8 mouse cellular contexts compared by ENCODE assay signal in genomic region chr4:139950431-139950848, GRCm38 (mm10). TPM values are rescaled to one million over a fixed set of nuclear protein-coding genes. Genes with fewer than 3 reads are reported as not detected.
DNase-seq lines count a peak whose midpoint lies in the region; ATAC-seq and TF ChIP-seq lines count a peak whose summit lies in the region.

No protein-coding gene starts in this region.

- H3K27ac ChIP-seq in cerebellum, adult 2 months (ENCODE audit: insufficient read depth, low read length): no peak overlapping the region
- peak overlapping the region; percentile 51; the same call in 1 of the 2 replicates for H3K27ac ChIP-seq in forebrain, embryonic 10.5 days
- no peak overlapping the region for H3K27ac ChIP-seq in kidney, embryonic 15.5 days
- no peak overlapping the region for H3K27ac ChIP-seq in lung, postnatal 0 days (ENCODE audit: low read length)
- no peak overlapping the region for H3K27ac ChIP-seq in left cerebral cortex, adult 2 months

- peaks cover 9% of the 10 kb centered on the region; the same call in 1 of the 2 replicates for H3K9me3 ChIP-seq in forebrain, embryonic 10.5 days
- no peaks in the 10 kb centered on the region for H3K9me3 ChIP-seq in kidney, embryonic 15.5 days (replicated peaks)
- H3K9me3 ChIP-seq in lung, postnatal 0 days (ENCODE audit: low read length): no peaks in the 10 kb centered on the region

- no peaks in the 10 kb centered on the region for H3K36me3 ChIP-seq in forebrain, embryonic 10.5 days (replicated peaks)
- no peaks in the 10 kb centered on the region for H3K36me3 ChIP-seq in kidney, embryonic 15.5 days
- no peaks in the 10 kb centered on the region for H3K36me3 ChIP-seq in lung, postnatal 0 days (ENCODE audit: insufficient read depth, low read length)

- peak; percentile 75 to 76 for DNase-seq in cerebellum, postnatal 10 days
- no peak for DNase-seq in cerebellum, adult 2 months
- DNase-seq in forebrain, embryonic 10.5 days (ENCODE audit: extremely low spot score, low spot score): peak; percentile 25
- DNase-seq in lung, postnatal 0 days (ENCODE audit: low spot score): peak; percentile 44
- no peak for DNase-seq in left cerebral cortex, adult 2 months (ENCODE audit: extremely low spot score in 1 of 2, low spot score in 2 of 2)
- no peak for DNase-seq in cerebellum, adult 18-20 months

- 6% methylated on average over 20 of the region's 20 CpGs for WGBS in cerebellum, adult 2 months
- WGBS in forebrain, embryonic 10.5 days: under 1% methylated on average over 20 of the region's 20 CpGs
- WGBS in kidney, embryonic 15.5 days: 1% methylated on average over 20 of the region's 20 CpGs
- WGBS in lung, postnatal 0 days: 1% methylated on average over 19 of the region's 20 CpGs

- no peak for TF ChIP-seq CTCF in cerebellum, adult 2 months (IDR thresholded peaks at IDR 0.05; ENCODE audit: borderline replicate concordance, insufficient read depth, low read depth, low read length)
- TF ChIP-seq CTCF in lung, postnatal 0 days (IDR thresholded peaks at IDR 0.05): no peak
- TF ChIP-seq CTCF in left cerebral cortex, adult 2 months (IDR thresholded peaks at IDR 0.05): no peak

- TF ChIP-seq EP300 in lung, postnatal 0 days (IDR thresholded peaks at IDR 0.05): no peak

- no peak for TF ChIP-seq POLR2A in cerebellum, adult 2 months (IDR thresholded peaks at IDR 0.05; ENCODE audit: borderline replicate concordance, insufficient read depth, low read length)

- peaks cover 2% of the 10 kb centered on the region; the same call in 1 of the 2 replicates for H3K27me3 ChIP-seq in cerebellum, adult 2 months (ENCODE audit: control insufficient read depth, insufficient read depth, low read length)
- peaks cover 21% of the 10 kb centered on the region; the same call in 1 of the 2 replicates for H3K27me3 ChIP-seq in forebrain, embryonic 10.5 days (ENCODE audit: poor library complexity, severe bottlenecking)
- H3K27me3 ChIP-seq in kidney, embryonic 15.5 days: peaks cover 13% of the 10 kb centered on the region; the same call in 1 of the 2 replicates
- no peaks in the 10 kb centered on the region for H3K27me3 ChIP-seq in lung, postnatal 0 days (replicated peaks; ENCODE audit: insufficient read depth, low read length)

- no peak overlapping the region for H3K9ac ChIP-seq in kidney, embryonic 15.5 days
- H3K9ac ChIP-seq in lung, postnatal 0 days (replicated peaks; ENCODE audit: low read depth): no peak overlapping the region

- H3K4me2 ChIP-seq in kidney, embryonic 15.5 days: peak overlapping the region; percentile 59
- peak overlapping the region; percentile 52 for H3K4me2 ChIP-seq in lung, postnatal 0 days (replicated peaks; ENCODE audit: low read depth, low read length)

- no peaks in the 10 kb centered on the region for H3K4me1 ChIP-seq in cerebellum, adult 2 months (ENCODE audit: control insufficient read depth, insufficient read depth, low read length)
- H3K4me1 ChIP-seq in forebrain, embryonic 10.5 days: peaks cover 25% of the 10 kb centered on the region
- H3K4me1 ChIP-seq in kidney, embryonic 15.5 days: peaks cover 8% of the 10 kb centered on the region
- H3K4me1 ChIP-seq in lung, postnatal 0 days (ENCODE audit: insufficient read depth, low read depth, low read length): no peaks in the 10 kb centered on the region; the same call in 1 of the 2 replicates

- H3K4me3 ChIP-seq in cerebellum, adult 2 months (replicated peaks; ENCODE audit: insufficient read depth, low read depth, low read length): no peak overlapping the region
- peak overlapping the region; percentile 50 for H3K4me3 ChIP-seq in forebrain, embryonic 10.5 days
- H3K4me3 ChIP-seq in kidney, embryonic 15.5 days (replicated peaks): peak overlapping the region; percentile 28
- H3K4me3 ChIP-seq in lung, postnatal 0 days (ENCODE audit: low read depth, low read length): no peak overlapping the region
- no peak overlapping the region for H3K4me3 ChIP-seq in left cerebral cortex, adult 2 months

- intact Hi-C loops in left cerebral cortex, adult 2 months (cut with DNase I): no loop called here

- ATAC-seq in kidney, embryonic 15.5 days (replicated peaks; ENCODE audit: low FRiP score): peak; percentile 43; the same call in 1 of the 2 replicates
- ATAC-seq in lung, postnatal 0 days: peak; percentile 53; the same call in 1 of the 2 replicates
- ATAC-seq in megakaryocyte, adult 5-6 weeks (ENCODE audit: poor library complexity, severe bottlenecking): no peak

RNA-seq across cellular contexts. Expression of gene Klhdc7a, which starts 17.4 kb away (rescaled TPM):
- 4.3 and 4.8 TPM in 2 replicates for polyA plus RNA-seq in cerebellum, adult 2 months (2012; rRNA removed)
- 0.21 and 0.24 TPM in 2 replicates for polyA plus RNA-seq in forebrain, embryonic 10.5 days (2016; fragmentation: Nextera tagmentation; extraction: Ambion mirVana)
- 5.8 and 6.5 TPM in 2 replicates for polyA plus RNA-seq in kidney, embryonic 15.5 days (2015; fragmentation: Nextera tagmentation; extraction: Ambion mirVana)
- 1.2 and 1.3 TPM in 2 replicates for polyA plus RNA-seq in lung, postnatal 0 days (2015; fragmentation: Nextera tagmentation; extraction: Ambion mirVana)
- 1 to 10 TPM; 9.4 to 9.6 TPM for total RNA-seq in left cerebral cortex, adult 2 months (2021)
- not detected in 2 replicates for total RNA-seq in megakaryocyte, adult 5-6 weeks (2015)
- not detected in 2 replicates for total RNA-seq in megakaryocyte, adult 5-6 weeks (2017)

Comparison
In these comparisons a context has a peak if more than half of its experiments do, and no peak if none do; other contexts are left out.
1. DNase-seq: peak in cerebellum, postnatal 10 days (2 of 2), forebrain, embryonic 10.5 days (single experiment) and lung, postnatal 0 days (single experiment); none in cerebellum, adult 2 months (0 of 2), left cerebral cortex, adult 2 months (0 of 2) and cerebellum, adult 18-20 months (0 of 2).
2. H3K4me3 ChIP-seq: peak in forebrain, embryonic 10.5 days (single experiment) and kidney, embryonic 15.5 days (single experiment); none in cerebellum, adult 2 months (single experiment), lung, postnatal 0 days (single experiment) and left cerebral cortex, adult 2 months (single experiment).